Mouse (Mus musculus): ENCODE results near the gene Gm49510.

The Gm49510 gene

GRCm38 (mm10) chr15:78914823-78915659, 15.6 kb downstream of the Gm49510 start:
- in situ Hi-C loops (cut with MboI, MseI) = no loop called here

GRCm38 (mm10) chr15:78915660-78916017, 16.2 kb downstream of the Gm49510 start:
- in situ Hi-C loops (cut with MboI, MseI) = no loop called here

- in situ Hi-C loops (cut with MboI, MseI) = no loop called here
Observed at GRCm38 (mm10) chr15:78916052-78916826, 16.8 kb downstream of the Gm49510 start.

GRCm38 (mm10) chr15:78918126-78918525, 18.7 kb downstream of the Gm49510 start:
- in situ Hi-C loops (cut with MboI, MseI) = no loop called here

GRCm38 (mm10) chr15:78919914-78920313, 20.4 kb downstream of the Gm49510 start:
- in situ Hi-C loops (cut with MboI, MseI) = no loop called here

- in situ Hi-C loops (cut with MboI, MseI) = no loop called here
Observed at GRCm38 (mm10) chr15:78922700-78923099, 23.2 kb downstream of the Gm49510 start.

GRCm38 (mm10) chr15:78923585-78923984, 24.1 kb downstream of the Gm49510 start:
- in situ Hi-C loops (cut with MboI, MseI) = no loop called here

- in situ Hi-C loops (cut with MboI, MseI) = no loop called here
Observed at GRCm38 (mm10) chr15:78925129-78925528, 25.7 kb downstream of the Gm49510 start.

- in situ Hi-C loops (cut with MboI, MseI) = no loop called here
Observed at GRCm38 (mm10) chr15:78926021-78926919, 26.8 kb downstream of the Gm49510 start, which contains the start of gene Lgals1. TSS of gene Lgals1 (plus strand) at chr15:78926725.

GRCm38 (mm10) chr15:78927021-78927787, 27.7 kb downstream of the Gm49510 start:
- in situ Hi-C loops (cut with MboI, MseI) = no loop called here

GRCm38 (mm10) chr15:78927788-78928457, 28.5 kb downstream of the Gm49510 start:
- in situ Hi-C loops (cut with MboI, MseI) = no loop called here

- in situ Hi-C loops (cut with MboI, MseI) = no loop called here
Observed at GRCm38 (mm10) chr15:78928539-78928938, 29.1 kb downstream of the Gm49510 start.

- in situ Hi-C loops (cut with MboI, MseI) = no loop called here
Observed at GRCm38 (mm10) chr15:78930192-78930706, 30.8 kb downstream of the Gm49510 start.

GRCm38 (mm10) chr15:78930801-78931426, 31.4 kb downstream of the Gm49510 start:
- in situ Hi-C loops (cut with MboI, MseI) = no loop called here

GRCm38 (mm10) chr15:78931577-78931976, 32.1 kb downstream of the Gm49510 start:
- in situ Hi-C loops (cut with MboI, MseI) = no loop called here

- in situ Hi-C loops (cut with MboI, MseI) = no loop called here
Observed at GRCm38 (mm10) chr15:78934784-78935320, 35.4 kb downstream of the Gm49510 start, which contains the start of gene Nol12. TSS of gene Nol12 (plus strand) at chr15:78934933.

- in situ Hi-C loops (cut with MboI, MseI) = no loop called here
Observed at GRCm38 (mm10) chr15:78936403-78936802, 36.9 kb downstream of the Gm49510 start.

GRCm38 (mm10) chr15:78937311-78937710, 37.8 kb downstream of the Gm49510 start:
- in situ Hi-C loops (cut with MboI, MseI) = no loop called here

GRCm38 (mm10) chr15:78937963-78938362, 38.5 kb downstream of the Gm49510 start:
- in situ Hi-C loops (cut with MboI, MseI) = no loop called here
